Mouse (Mus musculus) layer of hippocampus, adult 2 months (tissue): ENCODE results near the gene Zc3h10. TPM values are rescaled to one million over a fixed set of nuclear protein-coding genes. Genes with fewer than 3 reads are reported as not detected.

Source experiments
- DNase-seq, 2 experiments: peaks; one replicate each; pipeline ENCODE4 v3.0.0; 2022; ENCODE audit warnings: low spot score in 2 of 2
- H3K27ac ChIP-seq: fragments of 200-600 bp; 2 replicates; pipeline ENCODE4 v1.8.1; 2022
- H3K4me3 ChIP-seq: fragments of 200-600 bp; 2 replicates; pipeline ENCODE4 v1.8.1; 2022; ENCODE audit warnings: mild to moderate bottlenecking
- CTCF ChIP-seq: fragments of 200-600 bp; conservative IDR thresholded peaks from 2 replicates; pipeline ENCODE4 v1.8.1; 2022; ENCODE audit warnings: antibody characterized with exemption, mild to moderate bottlenecking, moderate library complexity
- total RNA-seq, 2 experiments: library from RNA; stranded (reverse); gene quantifications; 2 replicates each; pipeline ENCODE4 v1.2.3; 2021

Gene Zc3h10
- total RNA-seq, 2 experiments from 2014 or later: 12.2 to 14.3 TPM

- TF ChIP-seq CTCF: no peak
- no peak for DNase-seq
- peak overlapping the region; percentile 75 for H3K4me3 ChIP-seq
- peak overlapping the region; percentile 98 for H3K27ac ChIP-seq
Measured at GRCm38 (mm10) chr10:128546787-128547186, 787 bp downstream of the Zc3h10 start.

GRCm38 (mm10) chr10:128546361-128546760 lies 1.2 kb downstream of the Zc3h10 start:
- DNase-seq: no peak
- TF ChIP-seq CTCF: peak; percentile 86
- Histone ChIP-seq H3K4me3 (peak overlapping the region; percentile 75), H3K27ac (peak overlapping the region; percentile 98)

GRCm38 (mm10) chr10:128545570-128545898 lies 2.0 kb downstream of the Zc3h10 start:
- Histone ChIP-seq H3K27ac (no peak overlapping the region), H3K4me3 (no peak overlapping the region)
- no peak for TF ChIP-seq CTCF
- DNase-seq: no peak

- no peak for DNase-seq
- no peak for TF ChIP-seq CTCF
- no peak overlapping the region for H3K4me3 ChIP-seq
Measured at GRCm38 (mm10) chr10:128544674-128545569, 2.7 kb downstream of the Zc3h10 start.

GRCm38 (mm10) chr10:128544151-128544657 lies 3.4 kb downstream of the Zc3h10 start:
- Histone ChIP-seq H3K4me3 (no peak overlapping the region), H3K27ac (no peak overlapping the region)
- no peak for DNase-seq
- TF ChIP-seq CTCF: no peak

More at GRCm38 (mm10) chr10:128544674-128545569, 2.7 kb downstream of the Zc3h10 start:
- H3K27ac ChIP-seq: no peak overlapping the region

- H3K4me3 ChIP-seq: no peak overlapping the region
- no peak overlapping the region for H3K27ac ChIP-seq
- no peak for TF ChIP-seq CTCF
- DNase-seq: no peak
Measured at GRCm38 (mm10) chr10:128543100-128543499, 4.5 kb downstream of the Zc3h10 start.

GRCm38 (mm10) chr10:128538340-128538870 lies 9.2 kb downstream of the Zc3h10 start:
- no peak for TF ChIP-seq CTCF

GRCm38 (mm10) chr10:128536266-128536940 lies 11.2 kb downstream of the Zc3h10 start:
- Histone ChIP-seq H3K27ac (peak overlapping the region; percentile 54; the same call in 1 of the 2 replicates), H3K4me3 (peak overlapping the region; percentile 9; the same call in 1 of the 2 replicates)
- peak; percentile 85 to 88 for DNase-seq
- peak; percentile 97 for TF ChIP-seq CTCF

More at GRCm38 (mm10) chr10:128538340-128538870, 9.2 kb downstream of the Zc3h10 start:
- no peak overlapping the region for H3K27ac ChIP-seq
- no peak overlapping the region for H3K4me3 ChIP-seq
- DNase-seq: no peak

GRCm38 (mm10) chr10:128535624-128536265 lies 11.8 kb downstream of the Zc3h10 start:
- peak overlapping the region; percentile 9; the same call in 1 of the 2 replicates for H3K4me3 ChIP-seq
- TF ChIP-seq CTCF: no peak

GRCm38 (mm10) chr10:128535206-128535605 lies 12.4 kb downstream of the Zc3h10 start:
- H3K4me3 ChIP-seq: no peak overlapping the region
- TF ChIP-seq CTCF: no peak
- DNase-seq: no peak
- H3K27ac ChIP-seq: no peak overlapping the region

More at GRCm38 (mm10) chr10:128535624-128536265, 11.8 kb downstream of the Zc3h10 start:
- no peak for DNase-seq
- peak overlapping the region; percentile 54; the same call in 1 of the 2 replicates for H3K27ac ChIP-seq

GRCm38 (mm10) chr10:128526366-128527356 lies 20.9 kb downstream of the Zc3h10 start:
- Histone ChIP-seq H3K27ac (peak overlapping the region; percentile 12; the same call in 1 of the 2 replicates), H3K4me3 (peak overlapping the region; percentile 92)
- no peak for TF ChIP-seq CTCF
- no peak for DNase-seq
